Mouse (Mus musculus) embryonic facial prominence, embryonic 15.5 days (tissue): ENCODE measurements around the gene Ppp6r2. TPM values are rescaled to one million over a fixed set of nuclear protein-coding genes. Genes with fewer than 3 reads are reported as not detected.

Experiments used
- ATAC-seq: fragments of 200-750 bp; cut with Nextera tagmentation; 2 replicates; pipeline ENCODE4 v1.8.0; 2017; ENCODE audit warnings: low read depth, moderate TSS enrichment; ENCODE audit not compliant: insufficient number of reproducible peaks, low FRiP score, low TSS enrichment
- H3K27ac ChIP-seq: fragments of 300-500 bp; sonication (generic); replicated peaks from 2 replicates; pipeline ENCODE4 v1.5.1; 2015; ENCODE audit warnings: mild to moderate bottlenecking, inconsistent platforms
- H3K27me3 ChIP-seq: fragments of 300-500 bp; sonication (generic); 2 replicates; pipeline ENCODE4 v1.6.1; 2015; ENCODE audit warnings: inconsistent platforms
- H3K36me3 ChIP-seq: fragments of 300-500 bp; sonication (generic); 2 replicates; pipeline ENCODE4 v1.6.1; 2015; ENCODE audit warnings: mild to moderate bottlenecking, inconsistent platforms
- H3K4me1 ChIP-seq: fragments of 300-500 bp; sonication (generic); 2 replicates; pipeline ENCODE4 v1.6.1; 2015; ENCODE audit warnings: inconsistent platforms
- H3K4me2 ChIP-seq: fragments of 300-500 bp; sonication (generic); replicated peaks from 2 replicates; pipeline ENCODE4 v1.6.1; 2015; ENCODE audit warnings: mild to moderate bottlenecking, inconsistent platforms
- H3K4me3 ChIP-seq: fragments of 300-500 bp; sonication (generic); replicated peaks from 2 replicates; pipeline ENCODE4 v1.5.1; 2015; ENCODE audit warnings: mild to moderate bottlenecking, inconsistent platforms
- H3K9ac ChIP-seq: fragments of 300-500 bp; sonication (generic); 2 replicates; pipeline ENCODE4 v1.6.1; 2015; ENCODE audit warnings: inconsistent platforms
- H3K9me3 ChIP-seq: fragments of 300-500 bp; sonication (generic); replicated peaks from 2 replicates; pipeline ENCODE4 v1.6.1; 2016; ENCODE audit warnings: inconsistent platforms
- WGBS: fragments of 180-500 bp; shearing (Covaris S2); methylation state at CpG from one replicate; pipeline ENCODE4 v1.1.7; 2015; 5-methylcytosine and 5-hydroxymethylcytosine counted together
- microRNA-seq: library from miRNA; unstranded; fragments of <30 nt; microRNA quantifications from one replicate; pipeline ENCODE4, GENCODE M21; 2016; ENCODE audit warnings: borderline number of aligned reads
- polyA plus RNA-seq: library from polyadenylated mRNA; unstranded; fragments of >200 nt; fragmentation: Nextera tagmentation; extraction: Ambion mirVana; gene quantifications from 2 replicates; pipeline ENCODE4 v1.2.1, GENCODE M21; 2015

Gene Ppp6r2
- polyA plus RNA-seq, 1 experiment from 2014 or later = 33.3 TPM

DNA sequence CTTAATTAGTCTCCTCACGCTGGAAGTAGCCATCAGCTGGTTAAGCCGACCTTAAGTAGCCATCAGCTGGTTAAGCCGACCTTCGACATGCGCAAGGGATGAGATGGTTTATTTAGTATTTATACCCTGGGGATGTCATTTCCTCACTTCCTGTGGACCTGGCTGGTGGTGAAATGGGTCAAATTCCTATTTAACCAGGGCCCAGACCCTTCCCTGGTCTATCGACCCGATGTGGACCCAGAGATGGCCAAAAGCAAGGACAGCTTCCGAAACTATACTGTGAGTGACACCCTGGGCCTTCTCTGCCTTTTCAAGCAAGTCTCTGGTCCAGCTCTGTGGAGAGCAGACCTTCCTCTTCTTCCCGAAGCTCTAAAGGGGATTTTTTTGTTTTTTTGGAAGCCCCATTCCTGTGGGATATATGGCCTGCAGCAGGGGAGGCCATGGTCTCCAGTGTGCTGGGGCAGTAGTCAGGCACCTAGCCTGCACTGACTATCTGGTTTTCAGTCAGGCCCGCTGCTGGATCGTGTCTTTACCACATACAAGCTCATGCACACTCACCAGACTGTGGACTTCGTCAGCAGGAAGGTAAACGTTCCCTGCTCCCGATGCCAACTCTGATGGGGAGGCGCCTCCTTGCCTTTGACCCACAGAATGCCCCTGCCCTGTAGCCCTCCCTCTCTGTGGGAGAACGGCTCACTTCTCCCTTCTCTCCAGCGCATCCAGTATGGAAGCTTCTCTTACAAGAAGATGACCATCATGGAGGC is 123.6 kb downstream of the Ppp6r2 start:
- no peak overlapping the region for H3K4me3 ChIP-seq
- no peaks in the 10 kb centered on the region for H3K4me1 ChIP-seq
- no peak overlapping the region for H3K9ac ChIP-seq
- H3K27me3 ChIP-seq = no peaks in the 10 kb centered on the region
- ATAC-seq = no peak
- no peak overlapping the region for H3K4me2 ChIP-seq
- H3K27ac ChIP-seq = no peak overlapping the region
- H3K36me3 ChIP-seq = no peaks in the 10 kb centered on the region
- WGBS = 79% methylated on average over 17 of the region's 17 CpGs
- no peaks in the 10 kb centered on the region for H3K9me3 ChIP-seq

DNA sequence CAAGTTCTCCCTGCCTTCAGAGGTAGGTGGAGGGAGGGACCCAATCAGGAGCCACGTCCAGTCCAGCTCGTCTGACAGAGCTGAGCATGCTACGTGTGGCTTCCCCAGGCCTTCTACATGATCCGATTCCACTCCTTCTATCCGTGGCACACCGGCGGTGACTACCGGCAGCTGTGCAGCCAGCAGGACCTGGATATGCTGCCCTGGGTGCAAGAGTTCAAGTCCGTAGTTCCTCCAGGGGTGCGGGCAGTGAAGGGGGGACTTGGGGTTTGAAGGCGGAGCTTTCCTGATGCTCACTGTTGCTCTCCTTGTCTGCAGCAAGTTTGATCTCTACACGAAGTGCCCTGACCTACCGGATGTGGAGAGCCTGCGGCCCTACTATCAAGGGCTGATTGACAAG is 125.1 kb downstream of the Ppp6r2 start:
- ATAC-seq = no peak
- Histone ChIP-seq H3K27me3 (no peaks in the 10 kb centered on the region), H3K9ac (no peak overlapping the region), H3K4me2 (no peak overlapping the region), H3K9me3 (no peaks in the 10 kb centered on the region), H3K4me1 (no peaks in the 10 kb centered on the region), H3K27ac (no peak overlapping the region), H3K36me3 (no peaks in the 10 kb centered on the region), H3K4me3 (no peak overlapping the region)
- 84% methylated on average over 14 of the region's 14 CpGs for WGBS

Small RNA genes lying within 50 kb of the gene (microRNA-seq; reads per million reads assigned to microRNA genes)
- 0.69 reads per million for gene Mir6958
- gene Mir6959 = not detected
- gene Mir7118 = not detected

Other genes starting within 250 kb of the Ppp6r2 start
- gene Mlc1, start 232.5 kb upstream of the Ppp6r2 start, polyA plus RNA-seq = 0.29 TPM in 1 of 2 replicates, not detected in the other
- gene Mov10l1, start 228.6 kb upstream of the Ppp6r2 start, polyA plus RNA-seq = 0.13 and 0.26 TPM in 2 replicates
- 0.33 and 0.84 TPM in 2 replicates for gene Panx2, start 151.8 kb upstream of the Ppp6r2 start, polyA plus RNA-seq
- gene Trabd, start 136.4 kb upstream of the Ppp6r2 start, polyA plus RNA-seq = 53.8 and 55.6 TPM in 2 replicates
- gene Selenoo, start 122.5 kb upstream of the Ppp6r2 start, polyA plus RNA-seq = 20.7 and 20.9 TPM in 2 replicates
- 14.8 and 15.2 TPM in 2 replicates for gene Tubgcp6, start 88.4 kb upstream of the Ppp6r2 start, polyA plus RNA-seq
- gene Hdac10, start 82.9 kb upstream of the Ppp6r2 start, polyA plus RNA-seq = 22.3 and 25.7 TPM in 2 replicates
- 9.4 and 11.2 TPM in 2 replicates for gene Mapk12, start 70.8 kb upstream of the Ppp6r2 start, polyA plus RNA-seq
- gene Mapk11, start 61.9 kb upstream of the Ppp6r2 start, polyA plus RNA-seq = 10.7 and 12.7 TPM in 2 replicates
- gene Plxnb2, start 30.8 kb upstream of the Ppp6r2 start, polyA plus RNA-seq = 157 and 161 TPM in 2 replicates
- 16.3 and 16.7 TPM in 2 replicates for gene Dennd6b, start 15.1 kb upstream of the Ppp6r2 start, polyA plus RNA-seq
- gene Sbf1, start 103.8 kb downstream of the Ppp6r2 start, polyA plus RNA-seq = 57.3 and 65.5 TPM in 2 replicates
- 0.55 and 0.91 TPM in 2 replicates for gene Adm2, start 111.2 kb downstream of the Ppp6r2 start, polyA plus RNA-seq
- gene Miox, start 122.8 kb downstream of the Ppp6r2 start, polyA plus RNA-seq = not detected in 2 replicates
- 73.0 and 79.9 TPM in 2 replicates for gene Lmf2, start 144.1 kb downstream of the Ppp6r2 start, polyA plus RNA-seq
- gene Ncaph2, start 144.2 kb downstream of the Ppp6r2 start, polyA plus RNA-seq = 150 and 160 TPM in 2 replicates
- 4.9 and 6.9 TPM in 2 replicates for gene Sco2, start 162.3 kb downstream of the Ppp6r2 start, polyA plus RNA-seq
- gene Tymp, start 165.5 kb downstream of the Ppp6r2 start, polyA plus RNA-seq = 1.8 and 2.0 TPM in 2 replicates
- gene Odf3b, start 167.7 kb downstream of the Ppp6r2 start, polyA plus RNA-seq = 8.2 and 14.5 TPM in 2 replicates
- not detected in 2 replicates for gene Klhdc7b, start 173.4 kb downstream of the Ppp6r2 start, polyA plus RNA-seq
- gene Syce3, start 198.9 kb downstream of the Ppp6r2 start, polyA plus RNA-seq = not detected in 2 replicates
- 0.97 and 1.1 TPM in 2 replicates for gene Cpt1b, start 214.3 kb downstream of the Ppp6r2 start, polyA plus RNA-seq
- gene C730034F03Rik, start 218.0 kb downstream of the Ppp6r2 start, polyA plus RNA-seq = 4.8 TPM in 2 replicates
- gene Gm44502, start 218.1 kb downstream of the Ppp6r2 start, polyA plus RNA-seq = not detected in 2 replicates
- 56.4 and 59.6 TPM in 2 replicates for gene Chkb, start 218.4 kb downstream of the Ppp6r2 start, polyA plus RNA-seq
- gene Mapk8ip2, start 242.4 kb downstream of the Ppp6r2 start, polyA plus RNA-seq = 3.4 and 4.9 TPM in 2 replicates